Mouse (Mus musculus): ENCODE results near the gene Sdk2. TPM values are rescaled to one million over a fixed set of nuclear protein-coding genes. Genes with fewer than 3 reads are reported as not detected.

Sdk2 gene
- total and polyA plus RNA-seq, 3 experiments: 1.2 to 4.8 (median 1.3) TPM

- in situ Hi-C loops (cut with MboI; ENCODE audit: low pct_ligation_motif_present, low pct_unique_long_range_greater_than_20kb, low sequenced_read_pairs) (no loop called here), dilution Hi-C loops (cut with MboI; ENCODE audit: extremely low pct_ligation_motif_present, extremely low pct_unique_long_range_greater_than_20kb, low sequenced_read_pairs) (no loop called here)
- Histone ChIP-seq H3K27me3 (replicated peaks) (peaks cover 61% of the 10 kb centered on the region), H3K9me3 (replicated peaks; ENCODE audit: low read length) (peaks cover 44% of the 10 kb centered on the region), H3K9ac (ENCODE audit: insufficient read depth, low read depth) (no peak overlapping the region), H3K79me2 (replicated peaks; ENCODE audit: control insufficient read depth, extremely low read depth, insufficient read depth, poor library complexity, severe bottlenecking) (no peaks in the 10 kb centered on the region), H3K4me3 (replicated peaks in 1 of 3; ENCODE audit: low read depth in 2 of 3, low read length in 2 of 3, poor library complexity in 1 of 3) (no peak overlapping the region), H3K27ac (ENCODE audit: insufficient read depth, low read depth) (no peak overlapping the region), H3K4me2 (ENCODE audit: insufficient read depth, low read depth, poor library complexity, severe bottlenecking) (no peak overlapping the region), H3K36me3 (replicated peaks in 1 of 2; ENCODE audit: control insufficient read depth in 1 of 2, insufficient read depth in 1 of 2, low read length in 1 of 2) (no peaks in the 10 kb centered on the region), H3K4me1 (ENCODE audit: control insufficient read depth in 1 of 2, insufficient read depth in 2 of 2) (no peaks in the 10 kb centered on the region)
- no peak for DNase-seq (ENCODE audit: extremely low read depth)
- TF ChIP-seq TCF12 (IDR thresholded peaks at IDR 0.05; ENCODE audit: low read depth, low read length) (no peak), MXI1 (IDR thresholded peaks at IDR 0.05; ENCODE audit: low read depth, low read length) (no peak), ZC3H11A (IDR thresholded peaks at IDR 0.05; ENCODE audit: low read depth, low read length) (no peak), ETS1 (conservative IDR thresholded peaks at IDR 0.05; ENCODE audit: low read depth, low read length) (no peak), JUN (IDR thresholded peaks at IDR 0.05; ENCODE audit: insufficient read depth, low read depth, low read length) (no peak), POLR2A (IDR thresholded peaks at IDR 0.05; ENCODE audit: low read depth, low read length) (no peak), MYC (IDR thresholded peaks at IDR 0.05; ENCODE audit: low read depth, low read length) (no peak), RCOR1 (conservative IDR thresholded peaks at IDR 0.05; ENCODE audit: low read depth, low read length) (no peak), ELF1 (IDR thresholded peaks at IDR 0.05; ENCODE audit: low read depth, low read length) (no peak), GABPA (IDR thresholded peaks at IDR 0.05; ENCODE audit: insufficient replicate concordance, low read depth, low read length) (no peak), E2F4 (IDR thresholded peaks at IDR 0.05; ENCODE audit: insufficient replicate concordance, low read depth, low read length) (no peak), SIN3A (IDR thresholded peaks at IDR 0.05; ENCODE audit: low read length) (no peak), UBTF (IDR thresholded peaks at IDR 0.05; ENCODE audit: low read depth, low read length) (no peak), JUND (conservative IDR thresholded peaks at IDR 0.05; ENCODE audit: low read depth, low read length) (no peak), SMC3 (IDR thresholded peaks at IDR 0.05; ENCODE audit: low read depth, low read length) (no peak), USF2 (conservative IDR thresholded peaks at IDR 0.05; ENCODE audit: low read depth, low read length) (no peak), PAX5 (IDR thresholded peaks at IDR 0.05; ENCODE audit: low read length) (no peak), NELFE (IDR thresholded peaks at IDR 0.05; ENCODE audit: low read depth, low read length) (no peak)
These were observed 104.1 kb downstream of the Sdk2 start for GRCm38 (mm10) chr11:113962751-113963150.

- no peak overlapping the region for H3K27ac ChIP-seq (ENCODE audit: insufficient read depth, low read depth)
- H3K4me2 ChIP-seq (ENCODE audit: insufficient read depth, low read depth, poor library complexity, severe bottlenecking): no peak overlapping the region
- H3K4me3 ChIP-seq (replicated peaks in 1 of 3; ENCODE audit: low read depth in 2 of 3, low read length in 2 of 3, poor library complexity in 1 of 3): no peak overlapping the region
- no peak overlapping the region for H3K9ac ChIP-seq (ENCODE audit: insufficient read depth, low read depth)
- DNase-seq (ENCODE audit: extremely low read depth): no peak
- H3K4me1 ChIP-seq (ENCODE audit: control insufficient read depth in 1 of 2, insufficient read depth in 2 of 2): peaks cover 0 to 14% of the 10 kb centered on the region in 2 experiments; a peak in 2 of 4 replicates
- dilution Hi-C loops (cut with MboI; ENCODE audit: extremely low pct_ligation_motif_present, extremely low pct_unique_long_range_greater_than_20kb, low sequenced_read_pairs): no loop called here
- no peaks in the 10 kb centered on the region for H3K79me2 ChIP-seq (replicated peaks; ENCODE audit: control insufficient read depth, extremely low read depth, insufficient read depth, poor library complexity, severe bottlenecking)
- TF ChIP-seq JUND (conservative IDR thresholded peaks at IDR 0.05; ENCODE audit: low read depth, low read length): no peak
- no peak for TF ChIP-seq POLR2A (IDR thresholded peaks at IDR 0.05; ENCODE audit: low read depth, low read length)
- TF ChIP-seq CHD1 (IDR thresholded peaks at IDR 0.05; ENCODE audit: low read depth, low read length): no peak
- no peak for TF ChIP-seq KAT2A (IDR thresholded peaks at IDR 0.05; ENCODE audit: insufficient replicate concordance, low read length)
- TF ChIP-seq RCOR1 (conservative IDR thresholded peaks at IDR 0.05; ENCODE audit: low read depth, low read length): no peak
- TF ChIP-seq MEF2A (IDR thresholded peaks at IDR 0.05; ENCODE audit: borderline replicate concordance, low read depth, low read length): no peak
- TF ChIP-seq MXI1 (IDR thresholded peaks at IDR 0.05; ENCODE audit: low read depth, low read length): no peak
- no peak for TF ChIP-seq ETS1 (conservative IDR thresholded peaks at IDR 0.05; ENCODE audit: low read depth, low read length)
- TF ChIP-seq BHLHE40 (IDR thresholded peaks at IDR 0.05; ENCODE audit: low read depth, low read length): no peak
- no peak for TF ChIP-seq ZNF384 (IDR thresholded peaks at IDR 0.05; ENCODE audit: low read depth, low read length)
- no peak for TF ChIP-seq MAZ (IDR thresholded peaks at IDR 0.05; ENCODE audit: low read depth, low read length)
- TF ChIP-seq CTCF (conservative IDR thresholded peaks at IDR 0.05 in 1 of 2, IDR thresholded peaks at IDR 0.05 in 1 of 2; ENCODE audit: low read depth in 2 of 2, low read length in 2 of 2): no peak
- no peak for TF ChIP-seq MAX (IDR thresholded peaks at IDR 0.05; ENCODE audit: low read length)
- TF ChIP-seq CHD2 (IDR thresholded peaks at IDR 0.05; ENCODE audit: low read length): no peak
- no peak for TF ChIP-seq NELFE (IDR thresholded peaks at IDR 0.05; ENCODE audit: low read depth, low read length)
- no peak for TF ChIP-seq PAX5 (IDR thresholded peaks at IDR 0.05; ENCODE audit: low read length)
- TF ChIP-seq ZC3H11A (IDR thresholded peaks at IDR 0.05; ENCODE audit: low read depth, low read length): no peak
- TF ChIP-seq RAD21 (IDR thresholded peaks at IDR 0.05; ENCODE audit: low read depth, low read length): no peak
- TF ChIP-seq GABPA (IDR thresholded peaks at IDR 0.05; ENCODE audit: insufficient replicate concordance, low read depth, low read length): no peak
- no peak for TF ChIP-seq IRF4 (IDR thresholded peaks at IDR 0.05; ENCODE audit: low read depth, low read length)
- H3K36me3 ChIP-seq (replicated peaks in 1 of 2; ENCODE audit: control insufficient read depth in 1 of 2, insufficient read depth in 1 of 2, low read length in 1 of 2): no peaks in the 10 kb centered on the region
- H3K27me3 ChIP-seq (replicated peaks): peaks cover 40% of the 10 kb centered on the region
- H3K9me3 ChIP-seq (replicated peaks; ENCODE audit: low read length): peaks cover 6% of the 10 kb centered on the region
- in situ Hi-C loops (cut with MboI; ENCODE audit: low pct_ligation_motif_present, low pct_unique_long_range_greater_than_20kb, low sequenced_read_pairs): no loop called here
These were observed 115.2 kb downstream of the Sdk2 start for GRCm38 (mm10) chr11:113951616-113951988.

All from CH12.LX (cell line).